Mouse (Mus musculus) heart, adult 10 weeks (tissue): ENCODE results near the gene Gm7075. TPM values are rescaled to one million over a fixed set of nuclear protein-coding genes. Genes with fewer than 3 reads are reported as not detected.

Experiments used
- polyA plus RNA-seq: library from polyadenylated mRNA; stranded (reverse); fragments of 350-450 nt; fragmentation: Illumina TruSeq; extraction: RNeasy Lipid Tissue Mini Kit (QIAGEN cat#74804); gene quantifications from one replicate; pipeline ENCODE4 v1.2.3, GENCODE M21; 2014; ENCODE audit warnings: low read depth, low replicate concordance

Gm7075 gene
- not detected for polyA plus RNA-seq

GRCm38 (mm10) chr10:63421739-63422735, at the start of gene Gm7075:
Gm7075 (minus strand) TSS chr10:63421789.

GRCm38 (mm10) chr10:63429785-63430305, 8.3 kb upstream of the Gm7075 start, which contains the start of gene Ctnna3:
Ctnna3 (plus strand) TSS chr10:63430098.

DNA sequence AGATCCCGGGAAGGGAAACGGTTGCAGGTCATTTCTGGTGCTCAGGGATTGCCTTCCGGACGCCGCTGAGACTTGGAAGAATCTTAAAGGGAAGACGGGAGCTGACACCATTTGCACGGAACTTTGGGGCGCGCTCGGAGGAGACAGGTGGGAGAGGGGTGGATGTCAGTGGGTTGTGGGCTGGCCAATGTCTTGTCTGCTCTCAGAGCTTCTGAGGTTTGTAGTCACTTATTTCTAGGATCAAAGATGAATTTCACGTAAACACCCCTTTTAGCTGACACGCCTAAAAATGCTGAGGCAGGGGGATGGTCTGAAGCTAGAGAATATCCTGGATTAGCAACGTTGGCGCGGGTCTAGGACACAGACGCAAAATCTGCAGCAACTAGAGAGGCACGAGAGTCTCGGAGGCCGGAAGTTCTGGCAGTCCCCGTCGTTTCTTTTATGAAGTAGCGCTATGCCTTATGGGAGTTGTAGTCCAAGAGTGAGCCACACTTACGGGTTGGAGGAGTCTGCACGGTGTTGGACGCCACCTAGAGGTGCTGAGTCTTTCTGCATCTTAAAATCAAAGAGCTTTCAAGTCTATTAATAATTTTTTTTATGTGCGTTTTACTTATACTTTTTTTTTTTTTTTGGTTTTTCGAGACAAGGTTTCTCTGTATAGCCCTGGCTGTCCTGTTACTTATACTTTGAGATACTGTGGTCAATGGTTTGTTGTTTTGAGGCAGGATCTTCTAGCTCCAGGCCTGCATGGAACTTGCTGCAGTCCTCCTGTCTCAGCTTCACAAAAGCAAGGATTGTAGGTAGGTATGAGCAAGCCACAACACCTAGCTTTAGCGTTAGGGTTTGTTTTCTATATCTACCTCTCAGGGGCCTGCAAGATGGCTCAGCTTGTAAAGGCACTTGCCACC, 39.0 kb downstream of the Gm7075 start, which contains the start of gene Dnajc12:
Dnajc12 (plus strand) TSS at position 72 of the 908 bp plus-strand sequence.

GRCm38 (mm10) chr10:63381498-63382280, 39.9 kb downstream of the Gm7075 start, which contains the start of gene Sirt1:
Sirt1 (minus strand) TSS chr10:63381704.

Other genes starting within 250 kb of the Gm7075 start
- 73.2 TPM for gene Mypn, start 217.8 kb downstream of the Gm7075 start, polyA plus RNA-seq
- gene Herc4, start 178.0 kb downstream of the Gm7075 start, polyA plus RNA-seq = 41.6 TPM
- gene Sirt1, start 40.1 kb downstream of the Gm7075 start, polyA plus RNA-seq = 11.5 TPM
- gene Dnajc12, start 39.3 kb downstream of the Gm7075 start, polyA plus RNA-seq = 15.8 TPM
- gene Ctnna3, start 8.3 kb upstream of the Gm7075 start, polyA plus RNA-seq = 19.2 TPM